Mouse (Mus musculus): ENCODE measurements at regions not wholly inside any gene's neighbourhood (a gene's known extent, or its start where the extent isn't known, plus 50 kb on each side); places are given as distances from the start of the nearest gene placed in this dataset.

- DNase-seq (ENCODE audit: low read depth, low spot score), result peak; percentile 59
Observed at GRCm38 (mm10) chr16:95194151-95194550, 63.2 kb upstream of the Kcnj15 start.

DNA sequence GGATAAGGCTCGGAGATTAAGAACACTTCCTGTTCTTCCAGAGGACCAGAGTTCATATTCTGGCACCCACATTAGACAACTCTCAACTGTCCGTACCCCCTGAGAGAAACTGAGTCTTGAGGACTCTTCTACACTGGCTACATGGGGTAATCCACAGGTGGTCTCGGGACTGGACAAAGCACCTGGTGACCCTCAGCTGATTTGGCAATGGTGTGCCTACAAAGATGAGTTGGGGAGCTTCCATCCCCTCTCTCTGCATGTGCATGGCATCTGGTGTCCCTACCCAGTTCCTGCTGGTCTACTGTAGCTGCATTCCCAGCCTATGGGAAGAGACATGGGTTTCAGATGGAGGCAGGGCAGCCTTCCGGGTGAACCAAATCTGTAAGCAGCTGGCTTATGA is 61.2 kb upstream of the Kcnj15 start:
- no peak for DNase-seq (ENCODE audit: low read depth, low spot score)

DNA sequence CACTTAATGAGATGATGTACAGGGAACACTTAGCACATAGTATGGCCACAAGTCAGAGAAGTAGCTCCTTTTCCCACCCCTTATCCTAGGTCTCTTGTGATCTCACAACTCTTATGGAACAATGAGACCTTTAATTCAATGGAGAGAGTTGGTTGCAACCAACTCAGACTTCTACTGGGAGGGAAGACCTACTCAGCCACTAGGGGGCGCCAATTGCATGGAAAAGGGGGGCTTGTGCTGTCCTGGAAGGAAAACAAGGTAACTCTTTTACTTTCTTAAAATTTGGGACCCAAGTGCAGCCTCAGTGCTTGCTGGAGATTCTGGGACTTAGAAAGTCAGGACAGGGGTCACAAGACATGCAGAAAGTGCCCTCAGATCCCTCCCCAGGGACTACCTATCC is 60.7 kb upstream of the Kcnj15 start:
- DNase-seq (ENCODE audit: low read depth, low spot score), result peak; percentile 63

- no peak for DNase-seq (ENCODE audit: low read depth, low spot score)
Observed at GRCm38 (mm10) chr16:95198795-95199563, 58.4 kb upstream of the Kcnj15 start.

- DNase-seq (ENCODE audit: low read depth, low spot score), result no peak
Observed at GRCm38 (mm10) chr16:95202126-95202883, 55.1 kb upstream of the Kcnj15 start.

DNA sequence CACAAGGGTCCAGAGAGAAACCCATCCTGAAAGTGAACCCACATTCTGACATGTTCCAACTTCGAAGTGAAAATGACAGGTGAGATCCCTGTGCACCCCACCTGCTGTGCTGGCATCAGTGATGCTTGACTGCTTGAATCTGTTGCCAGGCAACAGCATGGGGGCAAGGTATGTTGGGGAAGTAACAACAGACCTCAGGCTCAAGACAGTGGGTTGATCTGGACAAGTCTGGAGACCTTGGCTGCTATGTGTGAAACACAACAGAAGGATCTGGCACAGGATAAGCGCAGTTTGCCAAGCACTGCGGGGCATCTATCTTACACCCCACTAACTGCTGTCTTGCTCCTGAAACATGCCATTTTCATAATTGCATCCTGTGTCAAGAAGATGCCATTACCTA is 54.3 kb upstream of the Kcnj15 start:
- DNase-seq (ENCODE audit: low read depth, low spot score), result no peak

DNA sequence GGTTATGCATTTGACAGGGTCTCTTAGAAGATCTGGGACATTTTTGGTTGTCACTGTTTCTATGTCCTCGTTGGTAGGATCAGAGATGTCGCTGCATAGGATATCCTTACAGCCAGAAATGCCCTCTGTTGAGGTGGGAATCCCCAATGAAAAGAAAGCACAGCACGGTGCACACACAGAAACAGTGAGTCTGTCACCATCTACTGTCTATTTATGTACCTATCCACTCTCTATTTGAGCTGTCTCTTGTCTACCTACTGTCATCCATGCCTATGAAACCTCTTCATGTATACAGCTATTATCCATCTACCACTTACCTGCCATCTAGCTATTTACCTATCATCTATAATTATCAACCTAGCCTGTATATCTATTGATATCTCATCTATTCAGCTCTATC is 53.6 kb upstream of the Kcnj15 start:
- DNase-seq (ENCODE audit: low read depth, low spot score), result no peak

GRCm38 (mm10) chr16:95204507-95204906 is 52.9 kb upstream of the Kcnj15 start:
- no peak for DNase-seq (ENCODE audit: low read depth, low spot score)

DNA sequence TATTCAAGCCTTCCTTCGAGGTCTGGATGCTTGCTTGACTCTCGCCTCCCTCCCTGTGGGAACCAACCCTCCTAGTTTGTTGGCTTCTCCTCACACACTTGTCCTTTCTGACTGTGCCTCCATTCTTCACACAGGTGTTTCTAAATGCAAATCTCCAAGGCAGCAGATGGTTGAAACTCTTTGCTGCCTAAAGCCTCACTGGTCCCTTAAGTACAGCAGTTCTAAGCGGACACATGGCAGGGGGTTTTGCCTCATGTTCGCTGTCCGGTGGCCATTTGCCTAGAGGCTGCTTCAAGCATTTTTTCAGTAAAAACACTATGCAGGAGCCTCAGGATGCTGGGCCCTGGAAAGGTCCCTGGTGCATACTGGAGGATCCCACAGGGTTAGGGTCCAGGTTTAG is 50.9 kb upstream of the Kcnj15 start:
- DNase-seq (ENCODE audit: low read depth, low spot score), result no peak

GRCm38 (mm10) chr16:95207547-95207946 is 49.8 kb upstream of the Kcnj15 start:
- DNase-seq (ENCODE audit: low read depth, low spot score), result no peak

Measured in ZHBTc4 (cell line).